Mouse (Mus musculus): ENCODE measurements around the gene Ifi27l2b. TPM values are rescaled to one million over a fixed set of nuclear protein-coding genes. Genes with fewer than 3 reads are reported as not detected.
"Not testable (repeated sequence)": the region's sequence is repeated elsewhere in the genome, so short reads cannot be mapped to it uniquely, and the experiment has no call there.

The Ifi27l2b gene
- total RNA-seq, 2 experiments from 2014 or later = not detected

DNA sequence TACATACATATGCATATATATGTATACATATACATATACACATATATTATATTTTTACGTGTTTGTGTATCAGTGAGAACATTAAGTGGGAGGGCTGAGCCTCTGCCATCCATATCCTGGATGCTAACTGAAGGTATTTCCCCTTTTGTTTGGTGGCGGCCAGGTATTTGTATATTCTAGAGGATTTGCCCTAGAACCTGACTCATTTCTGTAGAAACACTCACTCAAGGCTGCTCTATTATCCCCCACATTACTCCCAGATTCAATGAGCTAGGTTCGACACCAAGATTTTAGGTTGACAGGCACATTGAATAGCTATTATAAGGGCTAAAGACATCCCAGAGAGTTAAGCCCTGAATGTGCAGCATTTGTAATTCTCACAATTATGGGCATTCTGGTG lies 12.0 kb downstream of the Ifi27l2b start:
- intact Hi-C loops (cut with DNase I) = no loop called here
- DNase-seq (ENCODE audit: low spot score in 2 of 2) = no peak

GRCm38 (mm10) chr12:103444261-103444660 lies 12.8 kb downstream of the Ifi27l2b start:
- intact Hi-C loops (cut with DNase I) = loop anchor here (5.0 kb wide), 1 partner anchor 33 kb away; no protein-coding TSS in a partner anchor
- not testable (repeated sequence) for DNase-seq (ENCODE audit: low spot score in 2 of 2)

- no peak for DNase-seq (ENCODE audit: low spot score in 2 of 2)
- intact Hi-C loops (cut with DNase I) = loop anchor here (5.0 kb wide), 1 partner anchor 34 kb away; no protein-coding TSS in a partner anchor
These were observed 13.5 kb downstream of the Ifi27l2b start, which contains the start of gene Ifi27l2a for GRCm38 (mm10) chr12:103443524-103443923. TSS of gene Ifi27l2a (minus strand) at chr12:103443680.

GRCm38 (mm10) chr12:103437601-103438000 lies 19.4 kb downstream of the Ifi27l2b start:
- intact Hi-C loops (cut with DNase I) = no loop called here
- DNase-seq (ENCODE audit: low spot score in 2 of 2) = no peak

DNA sequence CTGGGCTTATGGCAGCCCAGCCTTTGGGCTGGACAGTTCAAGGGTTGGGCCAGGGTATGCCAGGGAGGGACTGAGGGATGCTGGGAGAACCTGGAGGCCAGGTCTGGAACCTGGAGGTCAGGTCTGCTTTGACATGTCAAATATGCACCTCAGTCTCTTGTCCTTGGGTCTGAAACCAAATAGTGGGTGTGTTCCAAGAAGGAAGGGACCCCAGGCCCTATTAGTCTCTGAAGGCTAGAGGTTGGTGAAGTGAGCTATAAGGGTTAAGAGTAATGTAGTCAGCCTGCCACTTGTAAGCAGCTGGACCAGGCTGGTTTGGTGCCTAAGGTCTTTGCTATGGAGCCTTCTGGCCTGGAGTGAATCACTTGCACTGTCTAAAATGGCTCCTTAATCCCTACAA lies 22.2 kb downstream of the Ifi27l2b start:
- DNase-seq (ENCODE audit: low spot score in 2 of 2) = no peak
- intact Hi-C loops (cut with DNase I) = loop anchor here (5.0 kb wide), 1 partner anchor 207 kb away; no protein-coding TSS in a partner anchor

GRCm38 (mm10) chr12:103433986-103434731 lies 22.9 kb downstream of the Ifi27l2b start, which contains the start of gene Ifi27:
TSS of gene Ifi27 (plus strand) at chr12:103434211.
- intact Hi-C loops (cut with DNase I) = loop anchor here (5.0 kb wide), 1 partner anchor 208 kb away; no protein-coding TSS in a partner anchor

DNA sequence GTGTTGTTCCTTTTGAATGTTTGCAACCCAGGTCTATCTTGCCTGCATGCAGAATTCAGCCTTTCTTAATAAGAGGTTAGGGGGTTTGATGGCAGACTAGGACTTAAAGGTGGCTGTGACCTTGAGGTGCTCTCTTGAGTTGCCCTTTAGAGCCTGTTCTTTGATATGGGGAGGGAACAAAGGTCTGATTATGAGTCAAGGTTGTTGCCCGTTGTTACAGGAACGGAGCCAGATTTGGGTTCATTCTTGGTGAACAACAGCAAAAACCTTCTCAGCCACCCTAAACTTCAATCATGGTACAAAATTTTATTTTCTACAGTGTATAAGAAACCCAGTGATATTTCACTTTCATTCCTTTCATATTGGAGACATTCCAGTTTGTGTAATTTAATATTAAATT lies 23.6 kb downstream of the Ifi27l2b start:
- no peak for DNase-seq (ENCODE audit: low spot score in 2 of 2)
- intact Hi-C loops (cut with DNase I) = loop anchor here (5.0 kb wide), 1 partner anchor 209 kb away; no protein-coding TSS in a partner anchor

More at GRCm38 (mm10) chr12:103433986-103434731, 22.9 kb downstream of the Ifi27l2b start, which contains the start of gene Ifi27:
- DNase-seq (ENCODE audit: low spot score in 2 of 2) = peak; percentile 58 to 82

DNA sequence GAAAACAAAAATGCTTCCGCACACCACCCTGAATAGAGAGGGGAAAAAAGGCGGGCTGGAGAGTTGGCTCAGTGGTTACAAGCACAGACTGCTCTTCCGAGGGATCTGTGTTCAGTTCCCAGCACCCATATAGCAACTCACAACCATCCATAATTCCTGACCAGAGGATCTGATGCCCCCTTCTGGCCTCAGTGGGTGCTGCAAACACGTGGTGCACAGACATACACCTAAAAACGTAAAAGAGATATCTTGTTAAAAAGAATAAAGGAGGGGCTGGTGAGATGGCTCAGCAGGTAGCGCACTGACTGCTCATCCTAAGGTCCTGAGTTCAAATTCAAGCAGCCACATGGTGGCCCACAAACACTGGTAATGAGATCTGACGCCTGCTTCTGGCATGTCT lies 30.3 kb downstream of the Ifi27l2b start:
- no peak for DNase-seq (ENCODE audit: low spot score in 2 of 2)
- intact Hi-C loops (cut with DNase I) = loop anchor here (1.0 kb wide), 1 partner anchor 67 kb away; no protein-coding TSS in a partner anchor

DNA sequence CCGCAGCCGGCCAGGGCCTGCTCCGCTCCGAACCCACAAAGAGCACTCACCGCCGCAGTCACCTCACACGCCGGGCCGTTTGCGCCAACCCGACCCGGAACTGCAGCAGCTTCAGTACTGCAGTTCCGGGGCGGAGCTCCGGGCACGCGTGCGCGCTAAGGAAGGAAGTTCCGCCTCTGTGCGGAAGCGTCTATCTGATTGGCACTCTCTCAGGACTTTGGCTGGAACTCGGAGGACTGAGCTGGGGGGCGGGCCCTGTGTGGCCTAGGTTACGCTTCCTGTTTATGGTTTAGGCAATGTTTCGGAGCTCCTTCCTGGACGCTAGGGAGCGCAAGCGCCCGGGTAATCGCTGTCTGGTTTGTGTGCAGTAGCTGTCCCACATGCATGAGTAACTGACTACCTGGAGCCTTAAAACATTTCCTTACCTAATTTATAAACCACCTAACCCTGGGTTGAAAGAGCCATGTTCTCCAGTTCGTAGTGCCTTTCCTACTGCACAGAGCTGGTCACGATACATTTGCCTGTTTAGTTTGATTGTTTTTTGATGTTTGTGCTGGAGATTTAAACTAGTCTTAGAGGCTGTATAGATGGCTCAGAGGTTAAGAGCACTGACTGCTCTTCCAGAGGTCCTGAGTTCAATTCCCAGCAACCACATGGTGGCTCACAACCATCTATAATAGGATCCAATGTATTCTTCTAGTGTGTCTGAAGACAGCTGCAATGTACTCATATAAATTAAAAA lies 31.1 kb downstream of the Ifi27l2b start, which contains the start of gene Ddx24:
Gene Ddx24, minus strand, starts transcription at position 102 of the 742 bp plus-strand sequence.
- intact Hi-C loops (cut with DNase I) = loop anchor here (1.0 kb wide), 1 partner anchor 67 kb away; no protein-coding TSS in a partner anchor
- peak; percentile 97 to 99 for DNase-seq (ENCODE audit: low spot score in 2 of 2)

- intact Hi-C loops (cut with DNase I) = no loop called here
These were observed 31.9 kb downstream of the Ifi27l2b start for GRCm38 (mm10) chr12:103425016-103425728.

GRCm38 (mm10) chr12:103408144-103408543 lies 48.9 kb downstream of the Ifi27l2b start:
- intact Hi-C loops (cut with DNase I) = loop anchor here (2.0 kb wide), 1 partner anchor 31 kb away; no protein-coding TSS in a partner anchor
- DNase-seq (ENCODE audit: low spot score in 2 of 2) = peak in 1 of 2 experiments; percentile 89

More at GRCm38 (mm10) chr12:103425016-103425728, 31.9 kb downstream of the Ifi27l2b start:
- peak in 1 of 2 experiments; percentile 45 for DNase-seq (ENCODE audit: low spot score in 2 of 2)

- DNase-seq (ENCODE audit: low spot score in 2 of 2) = no peak
These were observed 49.3 kb downstream of the Ifi27l2b start, which contains the start of gene 9330161L09Rik for GRCm38 (mm10) chr12:103407720-103408119. TSS of gene 9330161L09Rik (minus strand) at chr12:103407820.

GRCm38 (mm10) chr12:103404131-103404530 lies 52.9 kb downstream of the Ifi27l2b start:
- intact Hi-C loops (cut with DNase I) = no loop called here
- no peak for DNase-seq (ENCODE audit: low spot score in 2 of 2)

More at GRCm38 (mm10) chr12:103407720-103408119, 49.3 kb downstream of the Ifi27l2b start, which contains the start of gene 9330161L09Rik:
- intact Hi-C loops (cut with DNase I) = loop anchor here (2.0 kb wide), 1 partner anchor 31 kb away; no protein-coding TSS in a partner anchor

Other genes starting within 250 kb of the Ifi27l2b start
- gene Prima1, start 215.1 kb downstream of the Ifi27l2b start, total RNA-seq (2021) = 10 to 100 TPM in 1 of 2 experiments, 1 to 10 TPM in 1; 4.3 to 10.7 TPM
- 1 to 10 TPM; 1.5 to 2.7 TPM for gene Fam181a, start 146.2 kb downstream of the Ifi27l2b start, total RNA-seq (2021)
- gene Asb2, start 101.2 kb downstream of the Ifi27l2b start, total RNA-seq (2021) = 1 to 10 TPM; 2.7 to 3.4 TPM
- 10 to 100 TPM; 32.9 to 42.8 TPM for gene Otub2, start 68.5 kb downstream of the Ifi27l2b start, total RNA-seq (2021)
- gene 9330161L09Rik, start 49.4 kb downstream of the Ifi27l2b start, total RNA-seq (2021) = 1 to 10 TPM; 2.2 to 2.5 TPM
- gene Ddx24, start 31.4 kb downstream of the Ifi27l2b start, total RNA-seq (2021) = 100 to 1,000 TPM; 213 to 218 TPM
- 10 to 100 TPM; 48.9 to 51.2 TPM for gene Ifi27, start 23.0 kb downstream of the Ifi27l2b start, total RNA-seq (2021)
- 1 to 10 TPM; 1.4 to 1.5 TPM for gene Ifi27l2a, start 13.5 kb downstream of the Ifi27l2b start, total RNA-seq (2021)
- gene Ppp4r4, start 75.1 kb upstream of the Ifi27l2b start, total RNA-seq (2021) = 10 to 100 TPM; 21.5 to 23.4 TPM
- gene Serpina10, start 174.2 kb upstream of the Ifi27l2b start, total RNA-seq (2021) = not detected
- not detected for gene Serpina6, start 200.0 kb upstream of the Ifi27l2b start, total RNA-seq (2021)
- gene Serpina16, start 218.9 kb upstream of the Ifi27l2b start, total RNA-seq (2021) = not detected
- gene Serpina1f, start 238.3 kb upstream of the Ifi27l2b start, total RNA-seq (2021) = not detected